Mouse (Mus musculus) liver, adult (tissue): Measurements from ENCODE around the gene Lrrc74a.

Experiments
- GATA4 ChIP-seq: IDR thresholded peaks from 2 replicates; pipeline ENCODE4 v1.6.1; 2014; ENCODE audit warnings: mild to moderate bottlenecking, low read length; ENCODE audit not compliant: insufficient replicate concordance

Gene Lrrc74a

DNA sequence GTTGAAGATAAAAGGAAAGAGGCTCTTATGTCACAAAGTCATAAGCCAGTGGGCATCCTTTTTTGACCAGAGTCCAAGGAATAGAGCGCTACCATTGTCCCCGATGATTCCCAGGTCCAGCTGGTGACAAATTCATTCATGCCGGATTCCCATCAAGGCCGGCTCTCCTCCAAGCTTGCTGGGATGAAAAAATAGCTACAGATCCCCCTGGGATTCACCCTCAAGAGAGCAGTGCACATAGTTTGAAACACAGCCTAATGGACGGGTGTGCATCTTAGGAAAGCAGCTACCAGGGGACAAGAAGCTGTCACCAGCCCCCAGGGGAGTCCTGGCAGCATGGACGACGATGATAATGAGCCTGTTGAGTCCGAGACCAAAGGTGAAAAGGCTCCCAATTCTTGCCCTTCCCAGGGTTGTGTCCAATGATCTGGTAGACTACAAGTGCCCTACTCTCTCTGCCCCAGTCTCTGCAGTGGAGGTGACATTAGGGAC lies at the start of gene Lrrc74a:
Lrrc74a (plus strand) TSS at position 51 of the 492 bp plus-strand sequence.
- no peak for TF ChIP-seq GATA4

DNA sequence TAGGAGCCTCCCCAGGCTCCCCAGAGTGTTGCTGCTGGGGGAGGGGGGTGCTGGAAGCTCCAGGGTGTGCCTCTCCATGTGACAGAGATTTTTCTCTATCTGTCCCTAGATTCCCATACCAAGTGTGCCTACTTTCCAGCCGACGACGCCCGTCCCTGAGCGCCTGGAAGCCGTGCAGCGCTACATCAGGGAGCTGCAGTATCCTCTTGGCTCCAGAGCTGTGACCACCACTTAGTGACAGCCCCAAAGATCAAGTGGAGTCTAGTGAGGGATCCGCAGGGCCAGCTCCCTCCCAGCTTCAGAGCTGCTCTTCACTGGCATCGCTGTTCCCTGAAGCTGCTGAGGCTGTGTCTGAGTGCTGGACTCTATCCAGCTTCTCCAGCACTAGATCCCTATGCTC lies 48.9 kb upstream of the Lrrc74a start:
- TF ChIP-seq GATA4, result no peak

DNA sequence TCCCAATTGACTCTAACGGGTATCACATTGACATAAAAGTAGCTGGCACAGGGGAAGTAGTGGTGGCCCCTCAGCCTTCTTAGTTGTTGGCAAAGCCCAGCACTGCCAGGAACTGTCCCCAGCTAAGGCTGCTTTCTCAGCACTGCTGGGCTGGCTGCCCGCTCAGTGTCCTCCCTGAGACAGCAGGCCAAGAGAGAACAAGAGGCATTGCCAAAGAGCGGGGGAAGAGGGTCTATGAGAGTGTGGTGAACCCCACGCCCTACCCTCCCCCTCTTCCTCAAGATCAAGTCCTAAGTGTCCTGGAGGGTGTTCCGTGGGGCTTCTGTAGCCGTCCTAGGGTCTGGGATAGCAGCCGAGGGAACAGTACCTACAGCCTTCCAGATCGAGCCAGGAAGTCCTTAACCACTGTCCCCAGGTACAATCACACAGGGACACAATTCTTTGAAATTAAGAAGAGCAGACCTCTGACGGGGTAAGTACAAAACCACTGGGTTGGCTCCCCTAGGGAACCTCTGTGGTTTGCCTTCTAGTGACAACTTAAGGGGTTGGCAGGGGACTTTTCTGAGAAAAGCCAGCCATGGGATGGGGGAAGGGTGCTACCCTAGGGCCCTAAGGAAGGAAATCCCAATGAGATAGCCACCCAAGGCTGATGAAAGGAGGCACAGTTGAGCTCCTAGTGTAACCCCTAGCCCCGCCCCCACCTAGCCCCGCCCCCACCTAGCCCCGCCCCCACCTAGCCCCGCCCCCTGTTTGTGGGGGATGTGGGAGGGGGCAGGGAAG lies 47.4 kb upstream of the Lrrc74a start:
- TF ChIP-seq GATA4, result no peak

- TF ChIP-seq GATA4, result no peak
Measured at GRCm38 (mm10) chr12:86687445-86687955, 46.7 kb upstream of the Lrrc74a start.

DNA sequence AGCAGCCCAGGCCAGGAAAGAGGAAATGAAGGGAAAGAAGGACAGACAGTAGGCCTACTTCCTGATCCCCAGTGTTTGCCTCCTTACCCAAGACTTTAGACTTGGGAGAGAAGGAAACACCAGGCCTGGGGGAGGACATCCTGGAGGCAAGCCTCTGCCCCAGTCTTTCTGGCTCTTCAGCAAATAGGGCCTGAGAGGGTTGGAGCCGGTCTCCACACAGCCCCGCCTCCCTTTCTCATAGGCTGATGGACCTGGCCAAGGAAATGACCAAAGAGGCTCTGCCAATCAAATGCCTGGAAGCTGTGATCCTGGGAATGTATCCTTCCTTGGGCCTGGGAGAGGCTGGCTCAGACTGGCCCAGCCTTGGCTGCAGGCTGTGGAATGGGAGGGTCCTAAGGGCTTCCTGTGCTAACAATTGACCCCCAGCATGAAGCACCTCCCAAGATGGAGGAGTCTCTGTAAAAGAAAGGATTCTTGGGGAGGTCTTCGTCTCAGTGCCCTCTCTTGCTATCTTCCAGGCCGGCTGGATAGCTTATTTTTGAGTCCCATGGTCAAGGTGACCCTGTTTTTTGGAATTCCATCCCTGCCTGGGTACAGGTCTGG lies 46.1 kb upstream of the Lrrc74a start:
- TF ChIP-seq GATA4, result no peak

DNA sequence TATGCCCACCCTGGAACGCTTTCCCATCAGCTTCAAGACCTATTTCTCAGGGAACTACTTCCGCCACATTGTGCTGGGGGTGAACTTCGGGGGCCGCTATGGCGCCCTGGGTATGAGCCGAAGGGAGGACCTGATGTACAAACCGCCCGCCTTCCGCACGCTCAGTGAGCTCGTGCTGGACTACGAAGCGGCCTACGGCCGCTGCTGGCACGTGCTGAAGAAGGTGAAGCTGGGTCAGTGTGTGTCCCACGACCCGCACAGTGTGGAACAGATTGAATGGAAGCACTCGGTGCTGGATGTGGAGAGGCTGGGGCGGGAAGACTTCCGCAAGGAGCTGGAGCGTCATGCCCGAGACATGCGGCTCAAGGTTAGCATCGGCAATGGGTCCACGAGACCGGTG lies 45.3 kb upstream of the Lrrc74a start:
- no peak for TF ChIP-seq GATA4

GRCm38 (mm10) chr12:86690700-86691485 lies 43.3 kb upstream of the Lrrc74a start:
- TF ChIP-seq GATA4, result no peak

GRCm38 (mm10) chr12:86692471-86693356 lies 41.5 kb upstream of the Lrrc74a start:
- TF ChIP-seq GATA4, result no peak

GRCm38 (mm10) chr12:86693389-86693788 lies 40.8 kb upstream of the Lrrc74a start:
- no peak for TF ChIP-seq GATA4

DNA sequence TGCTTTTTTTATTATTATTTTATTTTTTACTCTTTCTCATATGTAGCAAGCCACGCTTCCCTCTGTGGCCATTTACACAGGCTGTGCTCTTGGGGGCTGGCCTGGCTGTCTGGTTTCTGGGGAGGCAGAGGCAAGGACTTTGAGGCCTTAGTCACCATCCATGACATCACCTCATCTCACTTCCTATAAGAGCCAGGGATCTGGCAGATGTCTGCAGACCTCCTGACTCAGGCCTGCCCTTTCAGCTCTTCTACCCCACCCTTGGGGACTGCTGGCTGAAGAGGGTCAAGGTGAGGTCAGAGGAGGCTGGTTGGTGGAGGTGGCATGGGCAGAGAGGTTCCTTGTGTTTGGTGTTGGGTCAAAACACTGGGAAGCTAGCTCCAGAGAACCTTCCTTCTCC lies 39.7 kb upstream of the Lrrc74a start:
- no peak for TF ChIP-seq GATA4

DNA sequence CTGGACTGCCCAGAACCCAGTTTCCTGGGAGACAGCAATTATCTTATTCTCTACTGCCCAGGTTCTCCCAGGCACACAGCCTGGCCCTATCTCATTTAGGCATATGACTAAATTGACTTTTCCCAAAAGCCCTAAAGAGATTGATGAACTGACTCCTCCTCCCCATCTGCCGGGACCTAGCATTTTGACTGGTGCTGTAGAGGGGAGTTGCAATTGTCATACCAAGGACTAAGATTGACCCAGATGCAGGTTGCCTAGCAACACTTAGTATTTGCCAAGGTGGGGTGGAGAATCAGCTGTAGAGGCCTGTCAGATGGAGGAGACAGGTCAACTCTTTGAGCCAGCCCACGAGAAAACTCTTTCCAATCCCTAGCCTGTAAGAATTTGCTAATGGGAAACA lies 36.2 kb upstream of the Lrrc74a start:
- no peak for TF ChIP-seq GATA4

DNA sequence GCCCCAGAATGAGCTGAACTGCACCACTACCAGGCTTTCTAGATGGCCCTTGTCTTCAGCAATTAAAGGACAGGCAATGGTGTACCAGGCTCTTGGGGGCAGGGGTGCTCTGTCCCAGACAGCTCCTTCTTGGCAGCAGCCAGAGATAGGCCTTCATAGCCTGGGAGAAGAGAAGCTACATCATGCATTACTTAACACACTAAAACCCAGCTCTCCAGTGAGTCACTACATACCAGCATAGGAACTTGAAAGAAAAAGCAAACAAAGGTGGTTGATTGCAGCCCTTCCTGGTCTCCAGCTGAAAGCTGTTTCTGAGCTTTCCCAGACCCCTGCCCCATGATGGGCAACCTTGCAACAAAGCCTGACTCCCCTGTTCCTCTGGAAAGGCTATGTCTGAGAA lies 35.6 kb upstream of the Lrrc74a start:
- TF ChIP-seq GATA4, result no peak

GRCm38 (mm10) chr12:86699965-86700926 lies 33.9 kb upstream of the Lrrc74a start:
- TF ChIP-seq GATA4, result no peak
